Mouse (Mus musculus) MN1 (cell line): ENCODE measurements around the gene Zc3h12c.
A peak's percentile ranks its signal among the peaks of the same experiment; 100 is the strongest.

Source experiments
- DNase-seq: peaks from one replicate; pipeline ENCODE4 v3.0.0-alpha.2; 2016; ENCODE audit warnings: low spot score

Zc3h12c gene

GRCm38 (mm10) chr9:52167863-52168685 lies at the start of gene Zc3h12c:
TSS of gene Zc3h12c (minus strand) at chr9:52168572.
- peak; percentile 66 for DNase-seq

GRCm38 (mm10) chr9:52217636-52218035 lies 49.3 kb upstream of the Zc3h12c start:
- DNase-seq: no peak

- no peak for DNase-seq
Measured at GRCm38 (mm10) chr9:52215291-52215690, 46.9 kb upstream of the Zc3h12c start.

- no peak for DNase-seq
Measured at GRCm38 (mm10) chr9:52212416-52212815, 44.0 kb upstream of the Zc3h12c start.

GRCm38 (mm10) chr9:52208510-52209030 lies 40.2 kb upstream of the Zc3h12c start:
- no peak for DNase-seq

- no peak for DNase-seq
Measured at GRCm38 (mm10) chr9:52203189-52203588, 34.8 kb upstream of the Zc3h12c start.

- no peak for DNase-seq
Measured at GRCm38 (mm10) chr9:52200271-52200670, 31.9 kb upstream of the Zc3h12c start.

GRCm38 (mm10) chr9:52195853-52196252 lies 27.5 kb upstream of the Zc3h12c start:
- DNase-seq: no peak

- no peak for DNase-seq
Measured at GRCm38 (mm10) chr9:52193851-52194250, 25.5 kb upstream of the Zc3h12c start.

GRCm38 (mm10) chr9:52190907-52191306 lies 22.5 kb upstream of the Zc3h12c start:
- DNase-seq: no peak

- DNase-seq: no peak
Measured at GRCm38 (mm10) chr9:52188106-52188505, 19.7 kb upstream of the Zc3h12c start.

- DNase-seq: no peak
Measured at GRCm38 (mm10) chr9:52186296-52186941, 18.0 kb upstream of the Zc3h12c start.

GRCm38 (mm10) chr9:52181419-52181818 lies 13.0 kb upstream of the Zc3h12c start:
- DNase-seq: no peak

GRCm38 (mm10) chr9:52180851-52181250 lies 12.5 kb upstream of the Zc3h12c start:
- DNase-seq: no peak

- DNase-seq: no peak
Measured at GRCm38 (mm10) chr9:52175257-52175859, 7.0 kb upstream of the Zc3h12c start.

- DNase-seq: no peak
Measured at GRCm38 (mm10) chr9:52174671-52175111, 6.3 kb upstream of the Zc3h12c start.

- DNase-seq: no peak
Measured at GRCm38 (mm10) chr9:52173937-52174336, 5.6 kb upstream of the Zc3h12c start.

GRCm38 (mm10) chr9:52172550-52172949 lies 4.2 kb upstream of the Zc3h12c start:
- no peak for DNase-seq

GRCm38 (mm10) chr9:52170671-52171070 lies 2.3 kb upstream of the Zc3h12c start:
- no peak for DNase-seq

GRCm38 (mm10) chr9:52170131-52170530 lies 1.8 kb upstream of the Zc3h12c start:
- no peak for DNase-seq

GRCm38 (mm10) chr9:52168686-52169270 lies 406 bp upstream of the Zc3h12c start:
- DNase-seq: peak; percentile 85

- no peak for DNase-seq
Measured at GRCm38 (mm10) chr9:52167506-52167862, 888 bp downstream of the Zc3h12c start.
